In genomic region chr4:133247806-133248449, GRCm38 (mm10) we compare ENCODE assay signal across 15 mouse cellular contexts. TPM values are rescaled to one million over a fixed set of nuclear protein-coding genes. Genes with fewer than 3 reads are reported as not detected.
DNase-seq lines count a peak whose midpoint lies in the region; ATAC-seq and TF ChIP-seq lines count a peak whose summit lies in the region.
"Had no signal": no experiment of that assay in that cellular context is flagged by ENCODE, and none has a peak within 500 bp of the region (broad histone marks: within the 10 kb centered on the region; RNA-seq: fewer than 3 reads in every experiment).

No protein-coding gene starts in this region.

- H3K27ac ChIP-seq in MEL (ENCODE audit: control insufficient read depth, low read depth, low read length) = peak overlapping the region; percentile 98
- H3K27ac ChIP-seq: embryonic facial prominence, embryonic 10.5 days; hindbrain, embryonic 12.5 days had no signal

- peak overlapping the region; percentile 66 for H3K9ac ChIP-seq in MEL (ENCODE audit: control insufficient read depth, low read depth, low read length, poor library complexity, severe bottlenecking)
- H3K9ac ChIP-seq: hindbrain, embryonic 12.5 days had no signal

- H3K9me3 ChIP-seq in MEL (replicated peaks; ENCODE audit: insufficient read depth, low read length) = no peaks in the 10 kb centered on the region
- peaks cover 5% of the 10 kb centered on the region; the same call in 1 of the 2 replicates for H3K9me3 ChIP-seq in megakaryocyte, embryonic 14.5 days
- H3K9me3 ChIP-seq: embryonic facial prominence, embryonic 10.5 days; hindbrain, embryonic 12.5 days had no signal

- peak in 1 of 2 experiments; percentile 32; a peak in 1 of 4 replicates for TF ChIP-seq POLR2A in MEL (IDR thresholded peaks at IDR 0.05; ENCODE audit: control insufficient read depth in 1 of 2, insufficient read depth in 1 of 2, low read depth in 1 of 2, low read length in 2 of 2, poor library complexity in 1 of 2)

- TF ChIP-seq EP300 in MEL (IDR thresholded peaks at IDR 0.05; ENCODE audit: low read depth in 1 of 2, low read length in 2 of 2) = peak; percentile 87 to 94

- H3K79me2 ChIP-seq in MEL (ENCODE audit: control insufficient read depth, insufficient read depth, low read length, poor library complexity) = no peaks in the 10 kb centered on the region; the same call in 1 of the 2 replicates

- peaks cover 12 to 68% of the 10 kb centered on the region in 2 experiments for H3K4me1 ChIP-seq in MEL (ENCODE audit: control insufficient read depth in 1 of 2, insufficient read depth in 2 of 2, low read length in 2 of 2)
- peaks cover 69% of the 10 kb centered on the region for H3K4me1 ChIP-seq in megakaryocyte, embryonic 14.5 days

- TF ChIP-seq CTCF in MEL (IDR thresholded peaks at IDR 0.05 in 2 of 3, conservative IDR thresholded peaks at IDR 0.05 in 1 of 3; ENCODE audit: control insufficient read depth in 1 of 3, insufficient read depth in 1 of 3, low read depth in 2 of 3, low read length in 3 of 3, poor library complexity in 1 of 3, severe bottlenecking in 1 of 3) = no peak

- peak; percentile 18 to 30 for DNase-seq in B cell, adult 2 months
- DNase-seq in MEL (ENCODE audit: low read depth, low spot score) = peak; percentile 94
- DNase-seq in layer of hippocampus, postnatal 14 days (ENCODE audit: low spot score in 2 of 2) = no peak
- no peak for DNase-seq in cerebellum, postnatal 4 days (ENCODE audit: low spot score in 2 of 2)
- DNase-seq: cerebellum, adult 9-11 months; layer of hippocampus, adult 9-11 months; thymus, postnatal 4 days had no signal

- peak overlapping the region in 1 of 2 experiments; percentile 40; a peak in 2 of 4 replicates for H3K4me3 ChIP-seq in MEL (ENCODE audit: control insufficient read depth in 1 of 2, insufficient read depth in 1 of 2, low read depth in 2 of 2, low read length in 2 of 2)
- peak overlapping the region; percentile 50 for H3K4me3 ChIP-seq in megakaryocyte, embryonic 14.5 days (replicated peaks)
- H3K4me3 ChIP-seq: embryonic facial prominence, embryonic 10.5 days; hindbrain, embryonic 12.5 days had no signal

- TF ChIP-seq RAD21 in MEL (IDR thresholded peaks at IDR 0.05; ENCODE audit: low read depth, low read length) = no peak

- ATAC-seq in granulocyte monocyte progenitor cell, adult 5-6 weeks (replicated peaks; ENCODE audit: poor library complexity, severe bottlenecking) = peak; percentile 8; the same call in 1 of the 2 replicates
- ATAC-seq in CD4-positive, CD25-positive, alpha-beta regulatory T cell, adult 4 months = no peak

- no peaks in the 10 kb centered on the region for H3K27me3 ChIP-seq in MEL (ENCODE audit: control insufficient read depth in 1 of 2, insufficient read depth in 2 of 2, low read length in 2 of 2)
- peaks cover 87% of the 10 kb centered on the region for H3K27me3 ChIP-seq in megakaryocyte, embryonic 14.5 days (replicated peaks)

- peaks cover 0 to 48% of the 10 kb centered on the region in 2 experiments; a peak in 2 of 4 replicates for H3K36me3 ChIP-seq in MEL (ENCODE audit: control insufficient read depth in 1 of 2, insufficient read depth in 2 of 2, low read length in 2 of 2)
- H3K36me3 ChIP-seq in megakaryocyte, embryonic 14.5 days (replicated peaks; ENCODE audit: low read length) = peaks cover 7% of the 10 kb centered on the region
- H3K36me3 ChIP-seq: embryonic facial prominence, embryonic 10.5 days; hindbrain, embryonic 12.5 days had no signal

TF ChIP-seq in MEL, 35 proteins besides CTCF, POLR2A, EP300 and RAD21 (continues in another document):
- TF ChIP-seq RCOR1 (IDR thresholded peaks at IDR 0.05; ENCODE audit: low read depth, low read length) (peak; percentile 53; the same call in 1 of the 2 replicates), NRF1 (IDR thresholded peaks at IDR 0.05; ENCODE audit: insufficient read depth, low read depth, low read length, poor library complexity, severe bottlenecking) (no peak), SIN3A (IDR thresholded peaks at IDR 0.05; ENCODE audit: low read length) (peak; percentile 72), BHLHE40 (IDR thresholded peaks at IDR 0.05; ENCODE audit: borderline replicate concordance, low read depth, low read length) (peak; percentile 84; the same call in 1 of the 2 replicates), GABPA (IDR thresholded peaks at IDR 0.05; ENCODE audit: low read depth, low read length) (no peak), CHD1 (IDR thresholded peaks at IDR 0.05; ENCODE audit: low read depth, low read length) (no peak), MEF2A (IDR thresholded peaks at IDR 0.05; ENCODE audit: extremely low read depth, insufficient replicate concordance, low read depth, low read length, poor library complexity, severe bottlenecking) (no peak), ETS1 (IDR thresholded peaks at IDR 0.05; ENCODE audit: low read depth, low read length) (peak; percentile 87), TCF12 (IDR thresholded peaks at IDR 0.05; ENCODE audit: low read depth, low read length) (peak; percentile 91), GATA1 (IDR thresholded peaks at IDR 0.05; ENCODE audit: low read depth, low read length) (peak; percentile 94), ELF1 (IDR thresholded peaks at IDR 0.05; ENCODE audit: low read depth, low read length) (0 out of 2 replicates have a peak, but pooled peaks have one; percentile 40), HCFC1 (IDR thresholded peaks at IDR 0.05; ENCODE audit: low read depth, low read length) (peak; percentile 32; the same call in 1 of the 2 replicates), MAX (IDR thresholded peaks at IDR 0.05; ENCODE audit: low read length) (no peak), MYC (IDR thresholded peaks at IDR 0.05; ENCODE audit: low read depth, low read length) (peak; percentile 53), JUND (IDR thresholded peaks at IDR 0.05; ENCODE audit: low read depth, low read length) (no peak), TBP (IDR thresholded peaks at IDR 0.05; ENCODE audit: low read depth, low read length) (peak; percentile 42; the same call in 1 of the 2 replicates), TAL1 (IDR thresholded peaks at IDR 0.05; ENCODE audit: low read length) (peak; percentile 93)

RNA-seq across cellular contexts. Expression of gene Map3k6, which starts 7.3 kb away (rescaled TPM):
- total RNA-seq in MEL (2012; rRNA removed) = 12.1 and 21.9 TPM in 2 replicates
- 10 to 100 TPM in 1 of 2 experiments, not detected in 1; 19.1 TPM for polyA plus RNA-seq in MEL (2012; ENCODE audit: insufficient read depth in 1 of 2, insufficient read length in 2 of 2, low read depth in 1 of 2, low replicate concordance in 2 of 2, missing spikeins in 1 of 2)
- total RNA-seq in granulocyte monocyte progenitor cell, adult 5-6 weeks (2014; fragmentation: Nextera tagmentation) = 0.19 and 2.0 TPM in 2 replicates
- total RNA-seq in granulocyte monocyte progenitor cell, adult 5-6 weeks (2017) = 3.7 and 4.1 TPM in 2 replicates
- 4.1 and 11.6 TPM in 2 replicates for polyA plus RNA-seq in megakaryocyte, embryonic 14.5 days (2012; ENCODE audit: insufficient read depth, low replicate concordance)
- polyA plus RNA-seq in CD4-positive, CD25-positive, alpha-beta regulatory T cell, adult 4 months (2017; shearing (Covaris generic)) = under 1 TPM in 1 of 2 experiments, not detected in 1; 0.62 TPM
- 10 to 100 TPM in 1 of 2 experiments, 1 to 10 TPM in 1; 5.3 to 10.2 TPM for total RNA-seq in layer of hippocampus, postnatal 14 days (2021)

RNA-seq across cellular contexts. Expression of gene Sytl1, which starts 15.0 kb away (rescaled TPM):
- total RNA-seq in MEL (2012; rRNA removed) = 0.08 TPM in 1 of 2 replicates, not detected in the other
- polyA plus RNA-seq in MEL (2012; ENCODE audit: insufficient read depth in 1 of 2, insufficient read length in 2 of 2, low read depth in 1 of 2, low replicate concordance in 2 of 2, missing spikeins in 1 of 2) = under 1 TPM in 1 of 2 experiments, not detected in 1; 0.31 TPM
- 1.8 and 6.1 TPM in 2 replicates for total RNA-seq in granulocyte monocyte progenitor cell, adult 5-6 weeks (2014; fragmentation: Nextera tagmentation)
- 2.2 and 2.6 TPM in 2 replicates for total RNA-seq in granulocyte monocyte progenitor cell, adult 5-6 weeks (2017)
- polyA plus RNA-seq in megakaryocyte, embryonic 14.5 days (2012; ENCODE audit: insufficient read depth, low replicate concordance) = 6.0 TPM in 1 of 2 replicates, not detected in the other
- 10 to 100 TPM; 22.1 to 39.4 TPM for polyA plus RNA-seq in CD4-positive, CD25-positive, alpha-beta regulatory T cell, adult 4 months (2017; shearing (Covaris generic))
- total RNA-seq in layer of hippocampus, postnatal 14 days (2021) = under 1 TPM; 0.19 to 0.44 TPM
- total RNA-seq: gastrocnemius, adult 2 months had no signal

RNA-seq across cellular contexts. Expression of gene Tmem222, which starts 29.7 kb away (rescaled TPM):
- total RNA-seq in MEL (2012; rRNA removed) = 45.1 and 51.8 TPM in 2 replicates
- 10 to 100 TPM in 1 of 2 experiments, not detected in 1; 69.2 TPM for polyA plus RNA-seq in MEL (2012; ENCODE audit: insufficient read depth in 1 of 2, insufficient read length in 2 of 2, low read depth in 1 of 2, low replicate concordance in 2 of 2, missing spikeins in 1 of 2)
- 52.0 and 54.1 TPM in 2 replicates for total RNA-seq in granulocyte monocyte progenitor cell, adult 5-6 weeks (2014; fragmentation: Nextera tagmentation)
- total RNA-seq in granulocyte monocyte progenitor cell, adult 5-6 weeks (2017) = 16.0 and 20.0 TPM in 2 replicates
- 5.8 and 12.2 TPM in 2 replicates for polyA plus RNA-seq in megakaryocyte, embryonic 14.5 days (2012; ENCODE audit: insufficient read depth, low replicate concordance)
- polyA plus RNA-seq in CD4-positive, CD25-positive, alpha-beta regulatory T cell, adult 4 months (2017; shearing (Covaris generic)) = 10 to 100 TPM; 83.4 to 93.2 TPM
- total RNA-seq in layer of hippocampus, postnatal 14 days (2021) = 10 to 100 TPM; 78.2 to 78.4 TPM

RNA-seq across cellular contexts. Expression of gene Gpr3, which starts 35.6 kb away (rescaled TPM):
- 0.08 TPM in 1 of 2 replicates, not detected in the other for total RNA-seq in MEL (2012; rRNA removed)
- under 1 TPM in 1 of 2 experiments, not detected in 1; 0.35 TPM for polyA plus RNA-seq in MEL (2012; ENCODE audit: insufficient read depth in 1 of 2, insufficient read length in 2 of 2, low read depth in 1 of 2, low replicate concordance in 2 of 2, missing spikeins in 1 of 2)
- total RNA-seq in granulocyte monocyte progenitor cell, adult 5-6 weeks (2014; fragmentation: Nextera tagmentation) = not detected in 2 replicates
- total RNA-seq in granulocyte monocyte progenitor cell, adult 5-6 weeks (2017) = 0.36 TPM in 1 of 2 replicates, not detected in the other
- not detected in 2 replicates for polyA plus RNA-seq in megakaryocyte, embryonic 14.5 days (2012; ENCODE audit: insufficient read depth, low replicate concordance)
- not detected for polyA plus RNA-seq in CD4-positive, CD25-positive, alpha-beta regulatory T cell, adult 4 months (2017; shearing (Covaris generic))
- total RNA-seq in layer of hippocampus, postnatal 14 days (2021) = 1 to 10 TPM; 8.2 to 9.2 TPM
- total RNA-seq: gastrocnemius, adult 2 months had no signal
- polyA plus RNA-seq: kidney, embryonic 14.5 days had no signal

RNA-seq across cellular contexts. Expression of gene Cd164l2, which starts 36.0 kb away (rescaled TPM):
- total RNA-seq in MEL (2012; rRNA removed) = not detected in 2 replicates
- not detected for polyA plus RNA-seq in MEL (2012; ENCODE audit: insufficient read depth in 1 of 2, insufficient read length in 2 of 2, low read depth in 1 of 2, low replicate concordance in 2 of 2, missing spikeins in 1 of 2)
- total RNA-seq in granulocyte monocyte progenitor cell, adult 5-6 weeks (2014; fragmentation: Nextera tagmentation) = not detected in 2 replicates
- total RNA-seq in granulocyte monocyte progenitor cell, adult 5-6 weeks (2017) = not detected in 2 replicates
- 1.7 and 2.5 TPM in 2 replicates for polyA plus RNA-seq in megakaryocyte, embryonic 14.5 days (2012; ENCODE audit: insufficient read depth, low replicate concordance)
- under 1 TPM in 1 of 2 experiments, not detected in 1; 0.54 TPM for polyA plus RNA-seq in CD4-positive, CD25-positive, alpha-beta regulatory T cell, adult 4 months (2017; shearing (Covaris generic))
- total RNA-seq in layer of hippocampus, postnatal 14 days (2021) = 1 to 10 TPM; 2.6 to 4.8 TPM
- polyA plus RNA-seq: forebrain, embryonic 11.5 days had no signal

Comparison
In these comparisons a context has a peak if more than half of its experiments do, and no peak if none do; other contexts are left out.
1. DNase-seq: peak in B cell, adult 2 months (2 of 2) and MEL (single experiment); none in layer of hippocampus, postnatal 14 days (0 of 2) and cerebellum, postnatal 4 days (0 of 2).